Mouse (Mus musculus): ENCODE results near the gene Dhdh.

DNA sequence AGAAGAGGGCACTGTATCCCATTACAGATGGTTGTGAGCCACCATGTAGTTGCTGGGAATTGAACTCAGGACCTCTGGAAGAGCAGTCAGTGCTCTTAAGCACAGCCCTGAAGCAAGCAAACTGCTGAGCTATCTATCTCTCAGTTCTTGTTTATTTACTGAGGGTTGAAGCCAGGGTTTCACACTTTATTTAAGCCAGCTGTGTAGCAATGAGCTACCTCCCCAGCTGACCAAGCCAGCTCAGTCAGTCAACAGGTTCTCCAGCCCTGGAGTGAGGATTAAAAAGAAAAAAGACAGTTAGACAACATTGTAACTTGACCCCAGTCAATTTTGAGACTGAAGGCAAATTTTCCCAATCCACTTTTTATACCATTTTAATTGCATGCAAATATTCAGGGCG is 47.1 kb upstream of the Dhdh start:
- TF ChIP-seq POLR2A (IDR thresholded peaks at IDR 0.05; ENCODE audit: insufficient read depth, low read depth, low read length) (no peak), CTCF (IDR thresholded peaks at IDR 0.05; ENCODE audit: insufficient read depth, low read depth, low read length) (no peak)
